Mouse (Mus musculus): Measurements from ENCODE around the gene Alg11.

Gene Alg11

DNA sequence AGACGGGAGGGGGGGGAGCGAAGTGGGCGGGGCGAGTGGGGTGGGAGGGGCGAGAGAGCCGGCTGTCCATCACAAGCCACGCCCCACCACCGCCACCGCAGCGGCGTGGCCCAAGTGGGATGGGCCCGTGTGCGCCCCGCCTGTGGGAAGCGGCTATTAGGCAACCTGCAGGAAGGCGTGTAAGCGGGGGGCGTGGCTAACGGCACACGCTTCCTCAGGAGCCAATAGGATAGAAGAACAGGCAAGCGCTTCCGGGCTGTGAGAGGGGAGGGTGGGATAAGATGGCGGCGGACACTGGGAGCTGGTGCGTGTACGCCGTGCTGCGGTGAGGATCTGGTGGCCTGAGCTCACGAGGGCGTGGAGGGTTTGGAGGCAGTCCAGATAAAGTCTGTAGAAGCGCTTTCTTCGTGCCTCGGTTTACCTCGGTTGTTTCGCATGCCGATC, at the start of gene Alg11:
TSS of gene Alg11 (plus strand) at position 276 of the 444 bp plus-strand sequence.
- DNase-seq (ENCODE audit: low spot score in 2 of 2), result peak; percentile 96

DNA sequence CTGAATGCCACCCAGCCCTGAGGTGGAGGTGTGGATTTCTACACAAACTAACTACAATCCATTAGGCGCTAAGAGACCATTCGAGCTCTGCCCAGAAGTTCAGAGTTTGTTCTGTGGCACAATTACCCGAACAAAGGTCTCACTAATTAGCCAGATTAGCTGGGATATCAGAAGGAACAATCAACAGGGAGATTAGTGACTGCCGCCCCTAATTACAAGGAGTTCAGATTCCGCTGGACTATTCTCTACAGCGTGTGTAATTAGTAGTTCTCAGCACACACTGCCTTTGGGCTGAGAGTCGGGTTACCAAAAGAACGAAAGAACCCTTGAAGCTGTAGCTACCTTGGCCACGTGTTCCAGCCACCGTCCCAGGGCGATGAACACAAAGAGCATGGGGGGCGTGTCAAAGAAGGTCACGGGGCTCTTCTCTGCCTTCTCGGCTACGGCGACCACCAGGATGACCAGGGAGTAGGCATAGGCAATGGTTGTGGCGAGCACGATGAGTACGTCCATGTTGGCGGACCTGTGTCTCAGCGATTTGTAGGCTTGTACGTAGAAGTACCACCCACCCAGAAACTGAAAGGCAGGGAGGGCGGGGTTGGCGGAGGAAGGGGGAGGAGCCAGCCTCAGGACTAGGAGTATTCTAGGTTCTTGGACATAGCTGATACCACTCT, 47.4 kb upstream of the Alg11 start:
- no peak for DNase-seq (ENCODE audit: low spot score in 2 of 2)

DNA sequence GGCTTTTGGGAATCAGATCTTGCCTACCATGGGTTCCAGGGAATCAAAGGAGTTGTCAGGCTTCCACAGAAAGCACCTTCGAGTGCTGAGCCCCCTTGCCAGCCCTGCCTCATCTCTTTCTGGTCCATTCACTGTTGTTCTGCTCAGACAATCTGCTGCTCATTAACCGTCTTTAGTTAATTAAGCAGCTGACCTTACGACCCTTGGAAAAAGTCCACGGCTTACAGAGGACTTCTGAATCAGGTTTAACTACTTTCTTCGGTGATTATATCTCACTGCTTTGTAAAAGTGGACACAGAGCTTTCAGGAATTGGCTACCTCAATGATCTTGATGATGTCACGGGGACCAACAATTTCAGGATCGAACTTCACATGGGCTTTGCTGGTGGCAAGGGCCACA, 42.8 kb upstream of the Alg11 start:
- no peak for DNase-seq (ENCODE audit: low spot score in 2 of 2)

DNA sequence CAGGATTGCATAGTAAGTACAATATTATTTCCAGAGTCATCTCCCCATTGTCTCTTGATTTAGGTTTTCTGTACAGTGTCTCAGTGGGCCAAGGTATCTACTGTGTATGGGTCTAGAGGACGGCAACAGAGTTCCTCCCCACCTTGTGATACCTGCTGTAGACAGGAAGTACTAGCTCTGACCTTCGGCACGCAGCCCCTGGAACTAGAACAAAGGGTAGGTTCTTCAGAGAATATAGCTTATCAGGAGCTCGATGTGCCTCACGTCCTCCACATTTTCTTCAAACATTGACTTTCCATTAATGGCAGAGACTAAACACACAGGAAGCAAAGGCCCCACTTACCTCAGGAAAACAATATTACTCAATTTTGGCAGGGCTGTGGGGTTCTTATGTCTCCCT, 41.0 kb upstream of the Alg11 start:
- DNase-seq (ENCODE audit: low spot score in 2 of 2), result no peak

DNA sequence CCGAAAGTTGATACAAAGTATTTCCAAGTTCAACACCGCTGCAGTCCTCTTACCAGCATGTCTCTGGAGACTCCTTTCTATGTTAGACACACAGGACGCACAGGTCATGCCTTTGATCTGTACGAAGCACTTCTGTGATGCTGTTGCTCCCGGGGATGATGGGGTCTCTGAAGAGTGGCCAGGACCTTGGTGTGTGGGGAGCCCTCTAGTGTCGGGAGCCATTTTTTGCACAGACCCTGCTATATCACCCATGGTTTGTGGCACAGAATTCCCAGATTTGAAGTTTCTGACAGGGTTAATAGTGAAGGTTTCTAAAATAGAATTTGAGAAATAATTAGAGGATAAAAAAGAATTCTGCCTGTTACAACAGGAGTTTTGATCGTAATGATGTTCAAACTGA, 38.3 kb upstream of the Alg11 start:
- no peak for DNase-seq (ENCODE audit: low spot score in 2 of 2)

DNA sequence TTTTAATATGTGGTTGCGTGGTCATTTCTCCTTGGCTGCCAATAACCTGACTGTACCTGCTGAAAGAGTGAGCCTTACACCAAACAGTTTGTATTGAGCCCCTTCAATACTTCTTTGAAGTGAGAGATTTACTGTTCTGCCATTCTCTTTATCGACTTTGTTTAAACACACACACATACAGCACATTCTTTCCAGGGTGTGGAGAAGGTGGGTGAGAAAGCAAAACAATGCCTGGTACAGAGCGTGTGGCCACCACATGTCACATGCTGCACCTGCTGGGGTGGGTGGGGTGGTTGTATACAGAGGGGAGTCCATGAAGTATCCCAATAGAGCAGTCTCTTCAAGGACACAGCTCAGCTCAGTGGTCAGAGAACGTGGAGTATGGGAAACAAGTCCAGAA, 35.3 kb upstream of the Alg11 start:
- no peak for DNase-seq (ENCODE audit: low spot score in 2 of 2)

DNA sequence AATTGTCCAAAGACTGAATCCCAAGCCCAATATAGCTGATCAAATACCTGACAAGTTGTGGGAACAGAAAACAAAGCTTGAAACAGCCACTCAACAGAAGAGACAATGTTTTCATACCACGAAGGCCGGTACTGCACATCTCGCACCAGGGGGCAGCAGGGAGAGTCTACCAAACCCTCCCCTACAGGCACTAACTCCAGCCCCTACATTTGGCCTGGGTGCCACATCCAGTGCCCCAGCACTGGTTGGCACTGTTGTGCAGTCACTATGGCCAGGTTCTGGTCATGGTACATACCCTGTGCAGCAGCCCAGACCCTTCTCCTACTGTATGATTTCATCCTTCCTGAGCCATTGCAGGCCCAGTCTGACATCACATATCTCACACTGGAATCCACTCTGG, 31.5 kb upstream of the Alg11 start:
- DNase-seq (ENCODE audit: low spot score in 2 of 2), result no peak

DNA sequence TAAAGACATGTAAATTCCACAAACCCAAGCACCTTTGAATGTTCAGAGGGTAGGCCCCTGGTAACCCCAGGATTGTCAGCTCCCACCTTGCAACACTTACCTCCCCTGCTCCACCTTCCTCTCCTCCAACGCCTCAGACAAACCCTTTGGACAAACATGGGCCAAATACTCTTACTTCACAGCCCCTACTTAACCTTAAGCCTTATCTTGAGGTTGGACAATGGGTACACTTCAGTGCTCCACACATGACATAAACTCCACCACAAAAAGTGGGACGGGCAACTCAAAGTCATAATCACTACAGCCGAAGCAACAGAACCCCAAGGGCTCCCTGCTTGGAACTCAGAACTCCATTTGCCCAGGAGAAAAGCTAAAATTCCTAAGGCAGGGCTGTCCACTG, 29.5 kb upstream of the Alg11 start:
- DNase-seq (ENCODE audit: low spot score in 2 of 2), result no peak

DNA sequence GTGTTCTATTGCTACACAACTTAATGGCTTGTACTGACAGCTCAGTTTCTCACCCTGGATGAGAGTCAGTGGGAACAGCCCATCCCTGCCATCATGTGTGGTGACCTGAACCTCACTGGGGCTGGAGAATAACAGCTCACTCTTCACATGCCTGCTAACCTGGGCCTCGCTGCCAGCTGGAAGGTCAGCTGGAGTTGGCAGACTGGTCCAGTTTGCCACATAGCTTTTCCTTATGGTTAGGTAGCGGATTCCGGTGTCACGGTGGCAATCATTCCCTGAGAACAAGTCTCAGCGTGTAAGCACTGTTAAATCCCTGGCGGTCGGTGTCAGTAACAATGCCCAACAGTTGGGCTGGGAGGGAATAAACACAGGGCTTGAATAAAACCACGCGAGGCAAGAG, 24.4 kb upstream of the Alg11 start:
- DNase-seq (ENCODE audit: low spot score in 2 of 2), result no peak

DNA sequence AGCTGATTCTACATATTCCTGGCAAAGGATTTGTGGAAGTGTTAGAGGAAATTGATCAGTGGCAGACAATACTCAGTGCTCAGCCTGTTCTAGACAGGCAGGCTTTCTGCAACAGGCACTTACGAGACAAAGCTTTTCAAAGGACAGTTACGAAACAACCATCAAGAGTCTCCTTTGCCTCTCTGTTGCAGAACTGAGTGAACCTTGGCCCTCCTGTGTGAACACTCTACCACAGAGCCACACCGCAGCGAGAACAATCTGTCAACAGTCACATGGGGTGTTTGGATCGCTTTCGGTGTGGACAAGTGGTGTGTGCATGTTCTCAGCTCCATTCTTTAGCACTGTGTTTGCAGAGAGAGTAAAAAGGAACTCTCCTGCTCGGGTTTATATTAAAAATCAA, 23.5 kb upstream of the Alg11 start:
- DNase-seq (ENCODE audit: low spot score in 2 of 2), result no peak

DNA sequence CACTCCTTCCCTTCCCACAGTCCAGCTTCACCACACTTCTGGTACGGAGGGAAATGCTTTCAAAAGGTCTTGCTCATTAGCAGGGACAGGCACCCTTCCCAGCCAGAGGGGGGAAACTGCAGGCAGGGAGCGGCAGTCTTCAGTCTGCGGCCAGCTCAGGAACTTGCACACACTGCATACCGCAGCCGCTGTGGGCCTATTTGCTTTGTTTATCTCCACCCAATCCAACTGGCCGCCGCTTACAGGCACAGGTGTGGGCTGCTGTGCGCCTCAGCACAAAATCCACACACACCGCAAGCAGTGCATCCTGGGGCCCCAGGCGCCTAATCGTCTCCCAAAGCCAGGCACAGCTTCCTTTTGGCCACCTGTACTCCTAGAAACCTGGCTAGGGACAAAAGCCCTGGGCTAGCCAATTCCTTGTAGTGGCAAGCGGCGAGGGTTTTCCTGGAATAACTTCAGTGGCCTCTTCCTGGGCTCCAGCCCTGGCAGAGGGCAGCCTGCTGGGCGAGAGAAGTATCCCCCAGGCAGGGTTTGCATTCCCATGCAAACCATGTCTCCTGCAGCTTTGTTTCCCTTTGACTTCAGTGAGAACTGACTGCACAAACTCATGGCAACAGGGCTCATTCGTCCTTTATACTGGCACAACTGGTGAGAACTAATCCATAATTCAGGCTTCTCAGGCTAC, 20.9 kb upstream of the Alg11 start:
- DNase-seq (ENCODE audit: low spot score in 2 of 2), result no peak

DNA sequence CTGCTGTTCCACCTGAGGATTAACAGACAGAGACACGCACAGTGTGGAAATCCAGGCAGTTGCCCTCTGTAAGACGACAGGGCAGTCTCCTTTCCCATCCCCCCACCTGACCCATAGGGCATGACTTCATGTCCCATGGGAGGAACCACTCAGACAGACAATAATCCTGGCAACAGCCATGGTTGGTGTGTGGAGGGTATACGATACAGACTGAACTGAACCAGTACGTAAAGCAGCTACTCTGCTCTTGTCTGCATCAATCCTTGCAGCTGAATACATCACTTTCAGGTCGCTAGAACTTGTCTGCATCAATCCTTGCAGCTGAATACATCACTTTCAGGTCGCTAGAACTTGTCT, 20.4 kb upstream of the Alg11 start:
- DNase-seq (ENCODE audit: low spot score in 2 of 2), result no peak

DNA sequence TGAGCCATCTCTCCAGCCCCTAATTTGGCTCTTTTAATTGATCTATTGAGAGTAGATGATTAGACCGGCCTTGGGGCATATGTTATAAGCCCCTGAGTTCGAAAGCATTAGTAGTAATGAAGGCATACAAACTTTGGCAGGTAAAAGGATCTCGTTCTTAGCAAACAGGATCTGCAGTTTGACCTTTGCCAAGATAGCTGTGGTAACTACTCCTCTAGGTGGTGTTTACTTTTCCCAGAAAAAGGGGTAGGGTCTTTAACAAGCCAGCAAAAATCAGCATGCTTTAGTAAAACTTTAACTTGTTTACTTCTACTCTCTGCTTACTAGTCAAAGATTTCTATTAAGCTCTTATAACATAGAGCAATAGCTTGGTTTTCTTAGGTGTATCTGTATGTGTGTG, 18.0 kb upstream of the Alg11 start:
- DNase-seq (ENCODE audit: low spot score in 2 of 2), result no peak

DNA sequence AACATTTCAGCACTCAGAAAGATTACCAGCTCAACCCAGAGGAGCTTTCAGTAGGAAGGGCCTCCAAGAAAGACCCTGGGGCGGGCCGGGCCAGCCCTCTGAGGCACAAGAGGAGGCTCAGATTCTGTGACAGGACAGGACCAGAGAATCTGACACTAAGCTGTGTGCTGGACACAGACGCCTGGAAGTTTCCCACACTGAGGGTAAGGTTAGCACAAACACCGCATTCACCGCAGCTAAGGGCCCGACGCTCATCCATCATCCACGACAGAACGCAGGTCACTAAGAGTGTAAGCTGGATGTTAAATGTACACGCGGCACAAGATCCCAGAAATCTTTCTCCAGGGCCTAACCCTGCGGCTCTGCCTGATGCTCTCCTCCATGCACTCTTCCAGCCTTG, 16.8 kb upstream of the Alg11 start:
- DNase-seq (ENCODE audit: low spot score in 2 of 2), result no peak

DNA sequence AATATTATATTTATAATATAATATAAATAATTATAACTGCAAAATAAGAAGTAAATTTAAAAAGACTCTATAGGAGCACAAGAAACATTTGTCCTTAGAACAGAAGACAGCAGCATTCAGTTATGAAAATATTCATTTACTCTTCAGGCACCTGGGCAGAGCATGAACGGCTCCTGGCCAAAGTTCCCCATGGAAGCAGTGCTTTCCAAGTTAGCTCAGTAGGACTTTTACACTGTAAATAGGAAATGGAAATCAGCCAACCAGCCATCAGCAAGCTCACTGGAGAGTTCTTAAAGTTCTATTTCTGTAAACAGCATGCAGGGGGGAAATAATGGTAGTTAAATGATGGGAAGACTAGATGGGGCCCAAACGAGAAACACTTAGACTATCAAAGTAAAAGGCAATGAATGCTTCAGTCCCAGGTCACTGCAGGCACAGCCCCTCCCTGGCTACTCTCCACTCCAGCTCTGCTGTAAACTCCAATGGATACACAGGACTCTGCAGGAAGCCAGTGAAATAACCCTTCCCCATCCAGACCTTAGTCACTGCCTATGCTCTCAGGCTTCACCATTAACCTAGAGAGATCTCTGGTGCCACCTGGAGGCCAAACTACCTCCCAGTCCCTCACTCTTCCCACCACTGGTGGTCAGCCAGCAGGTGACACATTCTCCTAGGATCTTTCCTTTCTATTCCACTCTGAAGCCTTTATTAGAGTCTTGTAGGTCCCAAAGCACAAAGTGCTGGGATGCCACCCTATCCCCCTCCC, 12.6 kb upstream of the Alg11 start:
- peak in 1 of 2 experiments; percentile 12 for DNase-seq (ENCODE audit: low spot score in 2 of 2)

DNA sequence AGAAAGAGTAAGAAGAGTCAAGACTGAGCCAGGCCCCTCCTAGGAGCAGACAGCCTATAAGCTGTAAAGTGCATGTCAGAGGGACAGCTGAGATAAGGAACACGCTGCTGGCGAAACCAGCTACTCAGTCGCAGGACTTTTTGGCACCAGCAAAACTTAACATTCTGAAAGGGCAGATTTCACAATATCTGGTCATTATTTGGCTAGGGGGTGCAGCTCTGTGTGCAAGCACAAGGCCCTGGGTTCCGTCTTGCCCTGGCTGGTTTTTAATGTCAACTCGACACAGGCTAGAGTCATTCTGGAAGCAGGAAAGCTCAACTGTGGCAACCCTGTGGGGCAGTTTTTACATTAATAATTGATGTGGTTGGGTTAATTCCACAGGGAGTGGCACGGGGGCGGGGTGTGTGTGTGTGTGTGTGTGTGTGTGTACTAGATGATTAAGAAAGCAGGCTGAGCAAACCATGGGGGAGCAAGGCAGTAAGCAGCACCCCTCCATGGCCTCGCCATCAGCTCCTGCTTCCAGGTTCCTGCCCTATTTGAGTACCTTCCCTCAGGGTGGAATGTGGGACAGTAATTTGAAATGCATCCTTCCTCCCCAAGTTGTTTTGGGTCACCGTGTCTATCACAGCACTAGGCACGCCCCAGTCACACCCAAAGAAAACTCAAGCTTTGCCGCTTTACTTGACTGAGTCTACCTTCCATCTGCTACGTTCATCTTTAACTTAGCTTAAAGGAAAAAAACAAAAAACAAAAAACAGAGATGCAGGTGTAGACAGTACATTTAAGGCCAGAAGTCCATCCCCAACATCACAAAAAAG, 5.6 kb upstream of the Alg11 start:
- DNase-seq (ENCODE audit: low spot score in 2 of 2), result no peak

DNA sequence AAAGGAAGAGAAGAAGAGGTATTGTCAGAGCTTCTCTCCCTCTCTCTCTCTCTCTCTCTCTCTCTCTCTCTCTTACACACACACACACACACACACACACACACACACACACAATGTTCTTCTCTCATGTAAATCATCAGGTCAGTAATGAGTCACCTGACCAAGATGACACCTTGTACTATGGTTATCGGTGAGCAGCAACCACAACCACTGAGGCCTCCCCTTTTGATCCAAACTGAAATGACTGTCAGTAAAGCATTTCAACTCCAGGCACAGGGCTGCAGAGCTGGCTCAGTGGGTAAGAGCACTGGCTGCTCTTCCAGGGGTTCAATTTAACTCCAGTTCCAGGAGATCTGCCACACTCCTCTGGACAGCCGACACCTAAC, 5.0 kb upstream of the Alg11 start:
- DNase-seq (ENCODE audit: low spot score in 2 of 2), result no peak

DNA sequence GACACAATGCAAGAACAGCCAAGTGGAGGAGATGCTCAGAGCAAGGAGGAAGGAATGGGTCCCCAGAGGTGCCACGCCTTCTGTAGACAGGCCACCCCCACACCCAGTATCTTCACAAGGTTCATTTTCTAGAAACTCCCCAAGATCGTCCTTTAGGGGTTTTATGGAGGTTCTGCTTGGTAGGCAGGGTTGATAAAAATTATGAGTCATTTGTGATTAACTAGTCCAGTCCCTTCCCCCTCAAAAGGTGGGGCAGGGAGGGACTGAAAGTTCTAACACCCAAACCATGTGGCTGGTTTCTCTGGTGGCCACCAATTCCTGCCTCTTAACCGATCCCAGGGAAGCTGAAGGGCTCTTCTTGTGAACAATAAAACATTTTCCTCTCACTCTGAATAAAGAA, 3.7 kb upstream of the Alg11 start:
- no peak for DNase-seq (ENCODE audit: low spot score in 2 of 2)

DNA sequence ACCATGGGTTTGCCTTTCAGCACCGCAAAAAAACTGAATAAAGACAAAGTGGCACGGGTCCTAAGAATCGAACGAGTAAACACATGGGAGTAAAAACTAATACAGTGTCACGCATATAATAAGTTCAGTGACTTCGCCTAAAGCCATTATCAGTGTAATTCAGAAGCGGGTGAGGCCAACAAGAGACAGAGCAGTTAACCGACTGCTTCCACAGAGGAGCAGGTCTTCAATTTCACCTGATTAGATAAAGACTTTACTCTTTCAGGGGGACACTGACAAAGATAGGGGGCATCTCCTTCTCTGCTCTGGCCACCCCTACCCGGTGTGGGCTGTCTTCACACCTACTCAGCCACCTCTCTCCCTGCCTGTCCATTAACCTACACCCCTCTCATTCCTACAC, 2.2 kb upstream of the Alg11 start:
- DNase-seq (ENCODE audit: low spot score in 2 of 2), result no peak

DNA sequence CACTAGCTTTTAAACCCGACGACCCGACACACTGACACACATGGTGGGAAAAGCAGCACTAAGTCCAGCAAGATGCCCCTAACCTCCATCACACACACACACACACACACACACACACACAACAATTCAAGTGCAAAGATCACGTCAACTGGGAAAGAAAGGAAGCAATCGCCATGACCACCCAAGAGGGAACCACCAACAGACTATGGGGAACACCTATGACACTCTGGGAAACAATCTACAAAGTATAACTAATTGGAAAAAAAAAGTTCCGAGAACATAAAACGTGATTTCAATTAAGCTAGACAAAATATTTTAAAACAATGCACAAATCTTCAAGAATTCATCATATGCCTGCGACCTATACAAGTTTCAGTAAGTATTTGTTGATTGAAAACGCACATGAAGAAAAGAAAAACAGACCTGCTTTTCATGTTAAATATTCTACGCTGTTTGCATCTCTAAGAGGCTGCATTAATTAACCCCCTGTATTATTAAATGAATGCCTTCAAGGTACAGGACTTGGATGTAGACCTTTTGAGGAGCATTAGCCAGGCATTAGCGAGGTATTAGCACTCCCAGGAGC, 1.3 kb upstream of the Alg11 start:
- DNase-seq (ENCODE audit: low spot score in 2 of 2), result no peak

DNA sequence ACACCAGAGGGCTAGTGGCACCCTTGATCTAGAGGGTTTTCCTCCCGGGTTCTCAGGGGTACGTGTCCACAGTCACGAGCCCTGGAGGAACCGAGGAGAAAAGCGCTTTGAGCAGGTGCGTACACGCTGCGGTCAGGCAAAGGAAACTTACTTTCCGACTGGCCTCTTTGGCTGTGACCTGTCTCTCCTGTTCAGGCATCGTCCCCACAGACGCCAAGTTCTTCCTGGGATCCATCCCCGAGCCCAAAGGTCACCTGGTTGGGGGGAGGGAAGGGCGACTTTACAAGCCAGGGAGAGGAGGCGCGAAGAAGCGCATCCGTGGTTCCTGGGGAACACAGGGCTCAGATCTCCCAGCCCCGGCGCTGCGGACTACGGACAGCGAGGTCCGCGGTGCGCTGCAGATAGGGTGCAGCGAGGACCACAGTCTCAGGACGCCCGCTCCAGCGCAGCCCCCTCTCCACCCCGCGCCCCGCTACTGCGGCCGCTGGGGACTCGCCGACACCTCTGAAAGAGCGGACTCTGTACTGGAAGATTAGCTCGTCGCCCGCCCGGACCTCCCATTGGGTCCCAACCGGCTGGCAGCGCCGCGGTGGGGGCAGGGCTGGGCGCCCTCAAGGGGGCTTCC, 588 bp upstream of the Alg11 start, which contains the start of gene Atp7b:
TSS of gene Atp7b (minus strand) at position 485 of the 625 bp plus-strand sequence.
- DNase-seq (ENCODE audit: low spot score in 2 of 2), result peak; percentile 19 to 34
